Mouse (Mus musculus): ENCODE measurements around the gene Fignl2. TPM values are rescaled to one million over a fixed set of nuclear protein-coding genes. Genes with fewer than 3 reads are reported as not detected.

The Fignl2 gene
- polyA plus RNA-seq, 1 experiment from 2014 or later: 1.7 TPM

GRCm38 (mm10) chr15:101095392-101095791, 17.0 kb upstream of the Fignl2 start:
- Histone ChIP-seq H3K27ac (ENCODE audit: low read depth, low read length) (no peak overlapping the region), H3K36me3 (ENCODE audit: control insufficient read depth, insufficient read depth, low read length) (no peaks in the 10 kb centered on the region), H3K4me1 (ENCODE audit: control insufficient read depth, insufficient read depth, low read length) (peaks cover 33% of the 10 kb centered on the region), H3K9me3 (ENCODE audit: control insufficient read depth, low read length) (no peaks in the 10 kb centered on the region), H3K4me3 (ENCODE audit: low read depth, low read length) (no peak overlapping the region), H3K27me3 (ENCODE audit: control insufficient read depth, insufficient read depth, low read length) (peaks cover 3% of the 10 kb centered on the region; the same call in 1 of the 2 replicates), H3K4me2 (ENCODE audit: low read depth) (no peak overlapping the region), H3K9ac (ENCODE audit: low read length) (no peak overlapping the region)
- 27% methylated on average over 3 of the region's 3 CpGs for WGBS
- DNase-seq (ENCODE audit: low spot score) (no peak), ATAC-seq (ENCODE audit: insufficient read depth, low FRiP score, low TSS enrichment) (no peak)

- no peak overlapping the region for H3K4me3 ChIP-seq (ENCODE audit: low read depth, low read length)
- no peak overlapping the region for H3K27ac ChIP-seq (ENCODE audit: low read depth, low read length)
- ATAC-seq (ENCODE audit: insufficient read depth, low FRiP score, low TSS enrichment): no peak
- no peak for DNase-seq (ENCODE audit: low spot score)
- H3K9ac ChIP-seq (ENCODE audit: low read length): no peak overlapping the region
- peaks cover 33% of the 10 kb centered on the region for H3K4me1 ChIP-seq (ENCODE audit: control insufficient read depth, insufficient read depth, low read length)
- H3K36me3 ChIP-seq (ENCODE audit: control insufficient read depth, insufficient read depth, low read length): no peaks in the 10 kb centered on the region
- no peaks in the 10 kb centered on the region for H3K9me3 ChIP-seq (ENCODE audit: control insufficient read depth, low read length)
- peaks cover 3% of the 10 kb centered on the region; the same call in 1 of the 2 replicates for H3K27me3 ChIP-seq (ENCODE audit: control insufficient read depth, insufficient read depth, low read length)
- H3K4me2 ChIP-seq (ENCODE audit: low read depth): no peak overlapping the region
- 43% methylated on average over 9 of the region's 9 CpGs for WGBS
These were observed 16.6 kb upstream of the Fignl2 start for GRCm38 (mm10) chr15:101094979-101095378.

GRCm38 (mm10) chr15:101093988-101094387, 15.6 kb upstream of the Fignl2 start:
- Histone ChIP-seq H3K9ac (ENCODE audit: low read length) (no peak overlapping the region), H3K27me3 (ENCODE audit: control insufficient read depth, insufficient read depth, low read length) (peaks cover 3% of the 10 kb centered on the region; the same call in 1 of the 2 replicates), H3K4me1 (ENCODE audit: control insufficient read depth, insufficient read depth, low read length) (peaks cover 31% of the 10 kb centered on the region), H3K4me2 (ENCODE audit: low read depth) (no peak overlapping the region), H3K27ac (ENCODE audit: low read depth, low read length) (peak overlapping the region; percentile 53; the same call in 1 of the 2 replicates), H3K9me3 (ENCODE audit: control insufficient read depth, low read length) (no peaks in the 10 kb centered on the region), H3K36me3 (ENCODE audit: control insufficient read depth, insufficient read depth, low read length) (no peaks in the 10 kb centered on the region), H3K4me3 (ENCODE audit: low read depth, low read length) (no peak overlapping the region)
- DNase-seq (ENCODE audit: low spot score): no peak
- WGBS: 33% methylated on average over 6 of the region's 6 CpGs
- no peak for ATAC-seq (ENCODE audit: insufficient read depth, low FRiP score, low TSS enrichment)

DNA sequence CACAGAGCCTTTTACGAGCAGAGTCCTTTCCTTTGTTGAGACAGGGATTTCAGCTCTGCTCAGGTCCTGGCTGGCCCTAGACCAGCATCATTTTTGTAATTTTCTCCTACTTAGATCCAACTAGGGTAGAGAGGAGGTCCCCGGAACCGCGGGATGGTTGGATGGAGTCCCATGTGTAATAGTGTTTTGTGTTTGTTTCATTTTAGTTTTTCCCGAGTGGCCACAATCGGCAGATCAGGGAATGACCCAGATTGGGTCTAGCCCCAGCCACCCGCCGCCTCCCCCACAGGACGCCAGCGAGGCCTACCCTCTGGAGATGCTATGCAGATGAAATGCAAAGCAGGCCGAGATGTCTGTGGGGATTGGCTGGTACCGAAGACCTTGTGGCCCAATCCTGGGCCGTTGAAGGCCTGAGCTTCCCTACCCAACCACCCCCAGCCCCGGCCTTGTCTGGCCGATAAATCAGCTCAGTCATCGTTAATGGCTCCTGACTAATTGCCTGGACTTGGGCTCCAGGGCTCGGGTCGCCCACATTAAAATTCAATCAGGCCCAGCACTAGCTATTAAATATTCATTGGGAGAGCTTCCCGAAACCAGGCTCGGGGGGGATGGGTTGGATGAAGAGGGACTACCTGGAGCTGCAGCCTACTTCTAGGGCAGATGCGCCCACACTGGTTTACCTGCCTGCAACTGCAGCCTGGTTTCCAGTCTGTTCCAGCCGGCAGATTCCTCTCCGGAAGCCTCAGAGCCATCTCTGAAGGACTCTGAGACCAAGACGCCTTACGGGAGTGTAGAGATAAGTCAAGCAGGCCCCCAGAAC, 14.7 kb upstream of the Fignl2 start:
- H3K27ac ChIP-seq (ENCODE audit: low read depth, low read length): peak overlapping the region; percentile 86
- no peaks in the 10 kb centered on the region for H3K36me3 ChIP-seq (ENCODE audit: control insufficient read depth, insufficient read depth, low read length)
- no peak overlapping the region for H3K4me3 ChIP-seq (ENCODE audit: low read depth, low read length)
- WGBS: 5% methylated on average over 25 of the region's 25 CpGs
- DNase-seq (ENCODE audit: low spot score) (peak; percentile 90), ATAC-seq (ENCODE audit: insufficient read depth, low FRiP score, low TSS enrichment) (peak; percentile 92)
- peak overlapping the region; percentile 29 for H3K9ac ChIP-seq (ENCODE audit: low read length)
- peaks cover 3% of the 10 kb centered on the region; the same call in 1 of the 2 replicates for H3K27me3 ChIP-seq (ENCODE audit: control insufficient read depth, insufficient read depth, low read length)
- peak overlapping the region; percentile 28 for H3K4me2 ChIP-seq (ENCODE audit: low read depth)
- peaks cover 26% of the 10 kb centered on the region for H3K4me1 ChIP-seq (ENCODE audit: control insufficient read depth, insufficient read depth, low read length)
- H3K9me3 ChIP-seq (ENCODE audit: control insufficient read depth, low read length): no peaks in the 10 kb centered on the region

DNA sequence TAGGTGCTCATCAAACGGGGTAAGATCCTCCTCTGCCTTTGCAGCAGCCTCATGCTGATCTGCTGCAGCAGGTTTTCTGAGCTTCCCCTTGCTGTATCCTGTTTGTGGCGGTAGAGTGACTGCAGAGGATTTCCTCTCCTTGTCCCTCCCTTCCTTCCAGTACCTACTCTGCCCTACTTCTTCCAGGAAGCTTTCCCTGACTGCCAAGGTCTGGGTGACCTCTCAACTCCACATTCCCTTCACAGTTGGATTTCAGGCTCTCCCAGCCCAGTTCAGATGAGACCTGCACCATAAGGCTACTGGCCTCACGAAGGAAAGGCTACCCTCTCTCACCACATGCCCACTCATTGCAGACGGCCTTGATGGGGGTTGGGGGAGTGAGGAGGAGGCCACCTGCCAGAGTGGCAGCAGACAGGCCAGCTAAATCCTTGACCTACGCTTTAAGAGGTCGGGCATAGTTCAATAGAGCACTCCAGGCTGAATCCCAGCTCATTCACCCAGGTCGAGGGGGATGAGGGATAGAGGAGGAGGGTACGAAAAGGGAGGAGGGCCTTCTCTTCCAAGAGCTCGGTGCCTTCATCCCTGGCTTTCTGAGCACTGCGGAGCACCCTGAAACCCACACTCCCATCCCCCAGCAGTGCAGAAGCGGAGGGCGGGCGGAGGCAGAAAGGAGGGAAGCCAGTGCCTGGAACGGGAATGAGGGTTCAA, 13.9 kb upstream of the Fignl2 start:
- peak overlapping the region; percentile 29 for H3K9ac ChIP-seq (ENCODE audit: low read length)
- 17% methylated on average over 14 of the region's 14 CpGs for WGBS
- DNase-seq (ENCODE audit: low spot score) (no peak), ATAC-seq (ENCODE audit: insufficient read depth, low FRiP score, low TSS enrichment) (peak; percentile 48)
- no peaks in the 10 kb centered on the region for H3K36me3 ChIP-seq (ENCODE audit: control insufficient read depth, insufficient read depth, low read length)
- H3K9me3 ChIP-seq (ENCODE audit: control insufficient read depth, low read length): no peaks in the 10 kb centered on the region
- peak overlapping the region; percentile 28; the same call in 1 of the 2 replicates for H3K4me2 ChIP-seq (ENCODE audit: low read depth)
- H3K27me3 ChIP-seq (ENCODE audit: control insufficient read depth, insufficient read depth, low read length): peaks cover 3% of the 10 kb centered on the region; the same call in 1 of the 2 replicates
- peak overlapping the region; percentile 86 for H3K27ac ChIP-seq (ENCODE audit: low read depth, low read length)
- H3K4me3 ChIP-seq (ENCODE audit: low read depth, low read length): no peak overlapping the region
- H3K4me1 ChIP-seq (ENCODE audit: control insufficient read depth, insufficient read depth, low read length): peaks cover 21% of the 10 kb centered on the region

DNA sequence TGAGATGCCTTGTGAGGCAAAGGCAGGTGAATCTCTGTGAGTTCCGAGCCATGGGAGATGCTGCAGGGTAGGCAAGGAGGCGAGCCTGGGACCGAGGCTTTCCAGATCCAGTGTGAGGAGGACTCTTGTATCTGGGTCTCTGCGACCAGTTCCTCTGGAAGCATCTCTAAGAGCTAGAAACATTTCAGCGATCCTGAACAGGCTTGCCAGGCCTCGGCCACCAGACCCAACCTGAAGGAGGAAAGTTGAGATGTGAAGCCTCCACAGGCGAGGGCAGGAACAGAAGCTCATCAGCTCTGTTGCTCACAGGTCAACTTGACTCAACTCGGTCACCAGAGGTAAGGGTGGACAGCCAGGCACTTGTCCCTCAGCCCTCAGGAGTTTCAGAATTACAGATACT, 13.2 kb upstream of the Fignl2 start:
- ATAC-seq (ENCODE audit: insufficient read depth, low FRiP score, low TSS enrichment) (no peak), DNase-seq (ENCODE audit: low spot score) (no peak)
- Histone ChIP-seq H3K4me2 (ENCODE audit: low read depth) (no peak overlapping the region), H3K4me3 (ENCODE audit: low read depth, low read length) (no peak overlapping the region), H3K4me1 (ENCODE audit: control insufficient read depth, insufficient read depth, low read length) (peaks cover 21% of the 10 kb centered on the region), H3K27me3 (ENCODE audit: control insufficient read depth, insufficient read depth, low read length) (peaks cover 3% of the 10 kb centered on the region; the same call in 1 of the 2 replicates), H3K9me3 (ENCODE audit: control insufficient read depth, low read length) (no peaks in the 10 kb centered on the region), H3K36me3 (ENCODE audit: control insufficient read depth, insufficient read depth, low read length) (no peaks in the 10 kb centered on the region), H3K9ac (ENCODE audit: low read length) (no peak overlapping the region), H3K27ac (ENCODE audit: low read depth, low read length) (no peak overlapping the region)
- WGBS: 95% methylated on average over 8 of the region's 8 CpGs

- WGBS: 59% methylated on average over 4 of the region's 4 CpGs
These were observed 9.9 kb upstream of the Fignl2 start for GRCm38 (mm10) chr15:101088291-101088690.

DNA sequence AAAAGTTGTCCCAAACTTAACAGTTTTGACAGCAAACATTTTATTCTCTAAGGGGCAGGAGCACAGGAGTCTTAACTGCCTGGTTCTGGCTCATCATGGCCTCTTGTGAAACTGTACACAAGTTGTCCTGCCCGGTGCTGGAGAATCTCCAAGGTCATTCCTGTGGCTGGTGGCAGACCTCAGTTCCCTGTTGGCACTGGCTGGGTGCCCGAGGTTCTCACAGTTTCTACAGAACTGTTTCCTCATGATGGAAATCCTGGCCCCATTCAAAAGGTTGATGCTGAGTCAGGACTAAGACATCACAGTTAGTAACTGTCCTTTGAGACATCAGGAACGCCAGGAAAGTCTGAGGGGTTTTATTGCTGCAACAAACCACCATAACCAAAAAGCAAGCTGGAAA, 8.6 kb upstream of the Fignl2 start:
- Histone ChIP-seq H3K27me3 (ENCODE audit: control insufficient read depth, insufficient read depth, low read length) (no peaks in the 10 kb centered on the region), H3K4me2 (ENCODE audit: low read depth) (no peak overlapping the region), H3K4me1 (ENCODE audit: control insufficient read depth, insufficient read depth, low read length) (peaks cover 5% of the 10 kb centered on the region; the same call in 1 of the 2 replicates), H3K9me3 (ENCODE audit: control insufficient read depth, low read length) (no peaks in the 10 kb centered on the region), H3K36me3 (ENCODE audit: control insufficient read depth, insufficient read depth, low read length) (no peaks in the 10 kb centered on the region), H3K4me3 (ENCODE audit: low read depth, low read length) (no peak overlapping the region), H3K27ac (ENCODE audit: low read depth, low read length) (no peak overlapping the region), H3K9ac (ENCODE audit: low read length) (no peak overlapping the region)
- 78% methylated on average over 3 of the region's 3 CpGs for WGBS
- ATAC-seq (ENCODE audit: insufficient read depth, low FRiP score, low TSS enrichment) (no peak), DNase-seq (ENCODE audit: low spot score) (no peak)

More at GRCm38 (mm10) chr15:101088291-101088690, 9.9 kb upstream of the Fignl2 start:
- DNase-seq (ENCODE audit: low spot score) (no peak), ATAC-seq (ENCODE audit: insufficient read depth, low FRiP score, low TSS enrichment) (no peak)
- H3K9me3 ChIP-seq (ENCODE audit: control insufficient read depth, low read length): no peaks in the 10 kb centered on the region
- no peaks in the 10 kb centered on the region for H3K36me3 ChIP-seq (ENCODE audit: control insufficient read depth, insufficient read depth, low read length)
- no peak overlapping the region for H3K4me3 ChIP-seq (ENCODE audit: low read depth, low read length)
- no peak overlapping the region for H3K4me2 ChIP-seq (ENCODE audit: low read depth)
- H3K27ac ChIP-seq (ENCODE audit: low read depth, low read length): no peak overlapping the region
- H3K27me3 ChIP-seq (ENCODE audit: control insufficient read depth, insufficient read depth, low read length): no peaks in the 10 kb centered on the region
- no peak overlapping the region for H3K9ac ChIP-seq (ENCODE audit: low read length)
- peaks cover 8% of the 10 kb centered on the region for H3K4me1 ChIP-seq (ENCODE audit: control insufficient read depth, insufficient read depth, low read length)

Data from neural tube, embryonic 11.5 days (tissue).